Mouse (Mus musculus) neural tube, embryonic 12.5 days (tissue): ENCODE measurements at regions not wholly inside any gene's neighbourhood (a gene's known extent, or its start where the extent isn't known, plus 50 kb on each side); places are given as distances from the start of the nearest gene placed in this dataset.

Experiments used
- ATAC-seq: fragments of 200-750 bp; cut with Nextera tagmentation; 2 replicates; pipeline ENCODE4 v1.8.0; 2017; ENCODE audit warnings: low read depth, mild to moderate bottlenecking, moderate TSS enrichment, moderate library complexity; ENCODE audit not compliant: low FRiP score
- H3K27ac ChIP-seq: fragments of 300-500 bp; sonication (generic); 2 replicates; pipeline ENCODE4 v1.5.1; 2016
- H3K27me3 ChIP-seq: fragments of 300-500 bp; sonication (generic); replicated peaks from 2 replicates; pipeline ENCODE4 v1.6.1; 2016; ENCODE audit warnings: mild to moderate bottlenecking
- H3K36me3 ChIP-seq: fragments of 300-500 bp; sonication (generic); 2 replicates; pipeline ENCODE4 v1.6.1; 2016; ENCODE audit warnings: mild to moderate bottlenecking
- H3K4me1 ChIP-seq: fragments of 300-500 bp; sonication (generic); 2 replicates; pipeline ENCODE4 v1.6.1; 2016
- H3K4me2 ChIP-seq: fragments of 300-500 bp; sonication (generic); replicated peaks from 2 replicates; pipeline ENCODE4 v1.6.1; 2016; ENCODE audit warnings: mild to moderate bottlenecking
- H3K4me3 ChIP-seq: fragments of 300-500 bp; sonication (generic); 2 replicates; pipeline ENCODE4 v1.5.1; 2016
- H3K9ac ChIP-seq: fragments of 300-500 bp; sonication (generic); 2 replicates; pipeline ENCODE4 v1.6.1; 2016; ENCODE audit warnings: mild to moderate bottlenecking
- H3K9me3 ChIP-seq: fragments of 300-500 bp; sonication (generic); 2 replicates; pipeline ENCODE4 v1.6.1; 2016; ENCODE audit warnings: mild to moderate bottlenecking
- WGBS: fragments of 180-500 bp; shearing (Covaris S2); methylation state at CpG from one replicate; pipeline ENCODE4 v1.1.7; 2016; 5-methylcytosine and 5-hydroxymethylcytosine counted together

DNA sequence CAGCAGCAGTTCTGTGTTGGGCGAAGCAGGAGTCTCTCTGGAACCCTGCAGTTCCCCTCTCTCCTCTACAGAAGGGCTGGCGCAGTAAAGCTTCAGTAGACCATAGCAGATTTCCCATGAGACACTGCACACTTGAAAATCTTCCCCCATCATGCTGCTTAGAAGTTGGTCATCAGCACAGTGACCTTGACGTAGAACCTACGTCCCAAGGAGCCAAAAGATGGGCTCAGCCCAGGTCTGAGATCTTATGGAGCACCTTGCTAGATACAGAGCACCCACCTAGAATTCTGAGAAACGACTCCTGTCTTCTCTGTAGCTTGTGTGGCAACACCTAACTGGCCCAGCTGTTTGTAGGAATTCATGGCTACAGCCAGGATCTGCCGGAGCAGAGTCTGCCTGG lies 51.7 kb upstream of the Hmga2 start:
- H3K9ac ChIP-seq: no peak overlapping the region
- H3K4me2 ChIP-seq: no peak overlapping the region
- no peaks in the 10 kb centered on the region for H3K36me3 ChIP-seq
- ATAC-seq: no peak
- H3K9me3 ChIP-seq: no peaks in the 10 kb centered on the region
- no peaks in the 10 kb centered on the region for H3K4me1 ChIP-seq
- H3K4me3 ChIP-seq: no peak overlapping the region
- WGBS: 89% methylated on average over 6 of the region's 6 CpGs
- H3K27ac ChIP-seq: no peak overlapping the region
- H3K27me3 ChIP-seq: no peaks in the 10 kb centered on the region

DNA sequence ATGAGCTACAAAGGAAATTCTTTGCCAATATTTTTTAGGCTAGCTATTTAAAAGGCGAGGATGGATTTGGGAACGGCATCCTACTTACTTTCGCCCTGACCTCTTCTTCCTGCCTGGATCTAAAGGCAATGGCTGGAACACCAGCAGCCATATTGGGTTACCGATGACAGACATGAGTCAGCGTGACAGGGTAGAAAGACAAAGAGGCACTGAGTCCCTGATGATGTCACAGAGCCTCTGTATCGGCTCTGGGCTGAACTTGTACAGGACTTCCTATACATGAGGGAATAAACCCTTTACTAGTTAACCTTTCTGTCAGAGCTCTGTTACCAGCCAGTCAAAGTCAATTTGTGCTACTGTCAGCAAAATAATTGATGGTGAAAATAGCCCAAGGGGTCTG lies 50.7 kb upstream of the Hmga2 start:
- Histone ChIP-seq H3K27ac (no peak overlapping the region), H3K9ac (no peak overlapping the region), H3K36me3 (no peaks in the 10 kb centered on the region), H3K4me1 (no peaks in the 10 kb centered on the region), H3K4me3 (no peak overlapping the region), H3K4me2 (no peak overlapping the region), H3K27me3 (no peaks in the 10 kb centered on the region), H3K9me3 (no peaks in the 10 kb centered on the region)
- ATAC-seq: no peak
- WGBS: 89% methylated on average over 6 of the region's 6 CpGs
